In the genomic region with DNA sequence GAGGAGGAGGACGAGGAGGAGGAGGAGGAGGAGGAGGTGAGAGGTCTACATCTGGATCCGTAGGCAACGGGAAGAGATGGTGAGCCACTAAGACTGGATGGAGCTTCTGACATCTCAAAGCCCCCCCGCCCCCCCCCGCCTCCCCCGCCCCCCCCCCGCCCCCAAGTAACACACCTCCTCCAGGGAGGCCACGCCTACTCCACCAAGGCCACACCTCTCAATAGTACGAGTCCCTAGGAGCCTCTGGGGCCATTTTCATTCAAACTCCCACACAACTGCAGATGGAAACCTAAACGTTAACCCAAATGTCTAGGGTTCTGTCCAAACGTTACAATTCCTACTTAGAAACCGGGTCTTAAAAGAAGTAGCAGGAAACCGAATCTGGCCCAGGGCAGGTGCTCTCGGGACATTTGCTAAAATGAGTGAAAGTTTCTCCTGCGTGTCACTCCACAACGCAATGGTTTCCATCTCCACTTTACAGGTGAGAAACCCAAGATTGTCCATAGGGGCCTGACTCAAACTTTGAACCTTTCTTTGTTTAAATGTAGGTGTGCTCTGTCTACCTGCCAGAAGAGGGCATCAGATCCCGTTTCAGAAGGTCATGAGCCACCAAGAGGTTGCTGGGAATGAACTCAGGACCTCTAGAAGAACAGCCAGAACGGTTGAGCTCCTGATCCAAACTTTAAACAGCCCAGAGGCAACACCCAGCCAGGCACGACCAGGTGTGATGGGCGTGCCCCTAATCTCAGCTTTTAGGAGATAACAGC, we compare ENCODE assay signal across 8 mouse cellular contexts. TPM values are rescaled to one million over a fixed set of nuclear protein-coding genes. Genes with fewer than 3 reads are reported as not detected.
DNase-seq lines count a peak whose midpoint lies in the region; ATAC-seq and TF ChIP-seq lines count a peak whose summit lies in the region.
"Had no signal": no experiment of that assay in that cellular context is flagged by ENCODE, and none has a peak within 500 bp of the region (broad histone marks: within the 10 kb centered on the region; RNA-seq: fewer than 3 reads in every experiment).

No protein-coding gene starts in this region.

- H3K27ac ChIP-seq in lung, embryonic 14.5 days (ENCODE audit: low read depth): no peak overlapping the region
- no peak overlapping the region for H3K27ac ChIP-seq in embryonic facial prominence, embryonic 15.5 days (replicated peaks)
- H3K27ac ChIP-seq in liver, embryonic 11.5 days (ENCODE audit: low read depth, low read length): no peak overlapping the region

- DNase-seq in lung, embryonic 14.5 days: no peak
- no peak for DNase-seq in lung, adult 2 months
- no peak for DNase-seq in liver, embryonic 11.5 days (ENCODE audit: low spot score)
- DNase-seq in thymus, postnatal 0 days (ENCODE audit: low spot score): peak; percentile 31
- no peak for DNase-seq in adrenal gland, adult 18-20 months (ENCODE audit: low spot score in 2 of 2)
- DNase-seq in left cerebral cortex, postnatal 14 days (ENCODE audit: low spot score in 2 of 2): no peak

- intact Hi-C loops in left cerebral cortex, postnatal 14 days (cut with DNase I): loop anchor here (5.0 kb wide), 1 partner anchor 989 kb away; a partner anchor contains a TSS

- H3K27me3 ChIP-seq in lung, embryonic 14.5 days (ENCODE audit: insufficient read depth, low read length): no peaks in the 10 kb centered on the region; the same call in 1 of the 2 replicates
- no peaks in the 10 kb centered on the region for H3K27me3 ChIP-seq in embryonic facial prominence, embryonic 15.5 days
- H3K27me3 ChIP-seq in liver, embryonic 11.5 days (replicated peaks; ENCODE audit: control insufficient read depth, insufficient read depth, low read length): 0 out of 2 replicates have a peak, but pooled peaks cover 2% of the 10 kb centered on the region

- no peaks in the 10 kb centered on the region for H3K4me1 ChIP-seq in lung, embryonic 14.5 days (ENCODE audit: insufficient read depth)
- peaks cover 3% of the 10 kb centered on the region for H3K4me1 ChIP-seq in lung, adult 2 months (ENCODE audit: control insufficient read depth, insufficient read depth, low read length)
- 0 out of 2 replicates have a peak, but pooled peaks cover 6% of the 10 kb centered on the region for H3K4me1 ChIP-seq in embryonic facial prominence, embryonic 15.5 days
- peaks cover 3% of the 10 kb centered on the region; the same call in 1 of the 2 replicates for H3K4me1 ChIP-seq in liver, embryonic 11.5 days (replicated peaks; ENCODE audit: control insufficient read depth, insufficient read depth, low read length)

- ATAC-seq in lung, embryonic 14.5 days (ENCODE audit: insufficient read depth): no peak
- ATAC-seq in embryonic facial prominence, embryonic 15.5 days (ENCODE audit: insufficient number of reproducible peaks, low FRiP score, low TSS enrichment, low read depth): no peak
- ATAC-seq in liver, embryonic 11.5 days (replicated peaks; ENCODE audit: low FRiP score): no peak; the same call in 1 of the 2 replicates

- H3K36me3 ChIP-seq in lung, embryonic 14.5 days (ENCODE audit: insufficient read depth): no peaks in the 10 kb centered on the region
- no peaks in the 10 kb centered on the region for H3K36me3 ChIP-seq in embryonic facial prominence, embryonic 15.5 days
- H3K36me3 ChIP-seq in liver, embryonic 11.5 days (ENCODE audit: control insufficient read depth, insufficient read depth, low read length): no peaks in the 10 kb centered on the region

- no peak overlapping the region for H3K9ac ChIP-seq in lung, embryonic 14.5 days
- H3K9ac ChIP-seq in embryonic facial prominence, embryonic 15.5 days: no peak overlapping the region
- no peak overlapping the region for H3K9ac ChIP-seq in liver, embryonic 11.5 days (ENCODE audit: low read depth, low read length)

- no peaks in the 10 kb centered on the region for H3K9me3 ChIP-seq in lung, embryonic 14.5 days (ENCODE audit: low read depth, low read length)
- H3K9me3 ChIP-seq in embryonic facial prominence, embryonic 15.5 days (replicated peaks): no peaks in the 10 kb centered on the region
- H3K9me3 ChIP-seq in liver, embryonic 11.5 days (ENCODE audit: control insufficient read depth, low read length): no peaks in the 10 kb centered on the region

- no peak for TF ChIP-seq POLR2A in lung, adult 2 months (IDR thresholded peaks at IDR 0.05; ENCODE audit: borderline replicate concordance, extremely low read depth, low read depth, low read length)

- H3K4me2 ChIP-seq in lung, embryonic 14.5 days: peak overlapping the region; percentile 57
- peak overlapping the region; percentile 48; the same call in 1 of the 2 replicates for H3K4me2 ChIP-seq in embryonic facial prominence, embryonic 15.5 days (replicated peaks)
- H3K4me2 ChIP-seq in liver, embryonic 11.5 days: peak overlapping the region; percentile 55

- TF ChIP-seq CTCF in lung, embryonic 14.5 days (IDR thresholded peaks at IDR 0.05; ENCODE audit: low read depth): no peak; the same call in 1 of the 2 replicates
- no peak for TF ChIP-seq CTCF in lung, adult 2 months (IDR thresholded peaks at IDR 0.05; ENCODE audit: insufficient read depth, low read length)

- no peak overlapping the region for H3K4me3 ChIP-seq in lung, embryonic 14.5 days (ENCODE audit: low read depth, low read length)
- H3K4me3 ChIP-seq in lung, adult 2 months (replicated peaks; ENCODE audit: extremely low read depth, low read depth, low read length): no peak overlapping the region
- no peak overlapping the region for H3K4me3 ChIP-seq in embryonic facial prominence, embryonic 15.5 days (replicated peaks)
- no peak overlapping the region for H3K4me3 ChIP-seq in liver, embryonic 11.5 days (ENCODE audit: low read depth, low read length)

- 16% methylated on average over 16 of the region's 20 CpGs for WGBS in lung, embryonic 14.5 days
- 15% methylated on average over 19 of the region's 20 CpGs for WGBS in lung, adult 2 months
- 14% methylated on average over 17 of the region's 20 CpGs for WGBS in embryonic facial prominence, embryonic 15.5 days
- WGBS in liver, embryonic 11.5 days: 18% methylated on average over 15 of the region's 20 CpGs

RNA-seq across cellular contexts. Expression of a gene that starts 18.8 kb away (rescaled TPM):
- polyA plus RNA-seq in lung, embryonic 14.5 days (2014; fragmentation: Nextera tagmentation; extraction: Ambion mirVana): 19.7 and 19.9 TPM in 2 replicates
- polyA plus RNA-seq in lung, adult 2 months (2012; rRNA removed): 91.2 and 105 TPM in 2 replicates
- 19.5 and 22.4 TPM in 2 replicates for polyA plus RNA-seq in embryonic facial prominence, embryonic 15.5 days (2015; fragmentation: Nextera tagmentation; extraction: Ambion mirVana)
- polyA plus RNA-seq in liver, embryonic 11.5 days (2014; fragmentation: Nextera tagmentation; extraction: Ambion mirVana): 17.7 and 19.4 TPM in 2 replicates
- 23.1 and 26.6 TPM in 2 replicates for polyA plus RNA-seq in thymus, postnatal 0 days (2015; fragmentation: Nextera tagmentation; extraction: Ambion mirVana)
- 100 to 1,000 TPM; 222 to 233 TPM for total RNA-seq in adrenal gland, adult 18-20 months (2021)
- 100 to 1,000 TPM; 424 to 478 TPM for total RNA-seq in left cerebral cortex, postnatal 14 days (2021)

RNA-seq across cellular contexts. Expression of a gene that starts 47.8 kb away (rescaled TPM):
- not detected in 2 replicates for polyA plus RNA-seq in lung, embryonic 14.5 days (2014; fragmentation: Nextera tagmentation; extraction: Ambion mirVana)
- polyA plus RNA-seq in lung, adult 2 months (2012; rRNA removed): 0.34 and 0.53 TPM in 2 replicates
- 0.11 and 0.24 TPM in 2 replicates for polyA plus RNA-seq in embryonic facial prominence, embryonic 15.5 days (2015; fragmentation: Nextera tagmentation; extraction: Ambion mirVana)
- polyA plus RNA-seq in liver, embryonic 11.5 days (2014; fragmentation: Nextera tagmentation; extraction: Ambion mirVana): not detected in 2 replicates
- 0.13 TPM in 1 of 2 replicates, not detected in the other for polyA plus RNA-seq in thymus, postnatal 0 days (2015; fragmentation: Nextera tagmentation; extraction: Ambion mirVana)
- total RNA-seq in adrenal gland, adult 18-20 months (2021): not detected
- 1 to 10 TPM in 1 of 2 experiments, under 1 TPM in 1; 0.66 to 1.3 TPM for total RNA-seq in left cerebral cortex, postnatal 14 days (2021)
- total RNA-seq: common myeloid progenitor, adult 5-6 weeks had no signal
